In genomic region chr1:181008266-181008665, GRCm38 (mm10) we compare ENCODE assay signal across 19 mouse cellular contexts. TPM values are rescaled to one million over a fixed set of nuclear protein-coding genes. Genes with fewer than 3 reads are reported as not detected.
DNase-seq lines count a peak whose midpoint lies in the region; ATAC-seq and TF ChIP-seq lines count a peak whose summit lies in the region.
"Had no signal": no experiment of that assay in that cellular context is flagged by ENCODE, and none has a peak within 500 bp of the region (broad histone marks: within the 10 kb centered on the region; RNA-seq: fewer than 3 reads in every experiment).

No protein-coding gene starts in this region.

- H3K36me3 ChIP-seq in lung, postnatal 0 days (ENCODE audit: insufficient read depth, low read length) = no peaks in the 10 kb centered on the region
- H3K36me3 ChIP-seq in midbrain, embryonic 10.5 days = no peaks in the 10 kb centered on the region
- H3K36me3 ChIP-seq: G1E; limb, embryonic 12.5 days; neural tube, embryonic 13.5 days had no signal

- 0 out of 2 replicates have a peak, but pooled peaks cover 4% of the 10 kb centered on the region for H3K4me1 ChIP-seq in lung, postnatal 0 days (ENCODE audit: insufficient read depth, low read depth, low read length)
- H3K4me1 ChIP-seq in midbrain, embryonic 10.5 days = 0 out of 2 replicates have a peak, but pooled peaks cover 4% of the 10 kb centered on the region
- H3K4me1 ChIP-seq: limb, embryonic 12.5 days; neural tube, embryonic 13.5 days had no signal

- H3K27ac ChIP-seq in lung, postnatal 0 days (ENCODE audit: low read length) = no peak overlapping the region
- no peak overlapping the region for H3K27ac ChIP-seq in midbrain, embryonic 10.5 days (replicated peaks)
- H3K27ac ChIP-seq: limb, embryonic 12.5 days; neural tube, embryonic 13.5 days had no signal

- H3K4me3 ChIP-seq in lung, postnatal 0 days (ENCODE audit: low read depth, low read length) = no peak overlapping the region
- H3K4me3 ChIP-seq in midbrain, embryonic 10.5 days = no peak overlapping the region
- H3K4me3 ChIP-seq: limb, embryonic 12.5 days; neural tube, embryonic 13.5 days had no signal

- DNase-seq in gastrocnemius, postnatal 10 days = peak; percentile 19
- no peak for DNase-seq in gastrocnemius, postnatal 25 days
- peak; percentile 75 to 80 for DNase-seq in lung, adult 18-20 months
- no peak for DNase-seq in lung, postnatal 0 days (ENCODE audit: low spot score)
- DNase-seq in kidney, adult 8-10 months = peak; percentile 52 to 55
- DNase-seq in lung, postnatal 36 days = peak; percentile 83
- no peak for DNase-seq in midbrain, embryonic 10.5 days (ENCODE audit: low spot score)
- DNase-seq in retina, embryonic 14.5 days (ENCODE audit: low spot score) = no peak
- DNase-seq: cerebellum, postnatal 14 days; right cerebral cortex, adult 18-20 months; thymus, adult 2 months had no signal

- WGBS in lung, postnatal 0 days = 93% methylated on average over 2 of the region's 2 CpGs
- WGBS in midbrain, embryonic 10.5 days = 98% methylated on average over 2 of the region's 2 CpGs

- no peak overlapping the region for H3K9ac ChIP-seq in lung, postnatal 0 days (replicated peaks; ENCODE audit: low read depth)
- H3K9ac ChIP-seq: limb, embryonic 12.5 days; neural tube, embryonic 13.5 days had no signal

- TF ChIP-seq CTCF in lung, postnatal 0 days (IDR thresholded peaks at IDR 0.05) = no peak

- no peaks in the 10 kb centered on the region for H3K9me3 ChIP-seq in lung, postnatal 0 days (ENCODE audit: low read length)
- H3K9me3 ChIP-seq in midbrain, embryonic 10.5 days (replicated peaks) = no peaks in the 10 kb centered on the region
- H3K9me3 ChIP-seq: G1E; limb, embryonic 12.5 days; neural tube, embryonic 13.5 days had no signal

- H3K4me2 ChIP-seq in lung, postnatal 0 days (replicated peaks; ENCODE audit: low read depth, low read length) = no peak overlapping the region
- H3K4me2 ChIP-seq: limb, embryonic 12.5 days; neural tube, embryonic 13.5 days had no signal

- no peak for TF ChIP-seq EP300 in lung, postnatal 0 days (IDR thresholded peaks at IDR 0.05)

- no peaks in the 10 kb centered on the region for H3K27me3 ChIP-seq in lung, postnatal 0 days (replicated peaks; ENCODE audit: insufficient read depth, low read length)
- no peaks in the 10 kb centered on the region for H3K27me3 ChIP-seq in midbrain, embryonic 10.5 days (ENCODE audit: low read depth, poor library complexity, severe bottlenecking)
- H3K27me3 ChIP-seq: limb, embryonic 12.5 days; neural tube, embryonic 13.5 days had no signal

- ATAC-seq in lung, postnatal 0 days = no peak
- ATAC-seq: midbrain, embryonic 16.5 days had no signal

RNA-seq across cellular contexts. Expression of gene Ephx1, which starts 12.4 kb away (rescaled TPM):
- total RNA-seq in gastrocnemius, postnatal 10 days (2021) = 10 to 100 TPM; 15.8 to 17.6 TPM
- total RNA-seq in gastrocnemius, postnatal 25 days (2021) = 10 to 100 TPM; 12.0 to 15.4 TPM
- 29.4 and 35.7 TPM in 2 replicates for polyA plus RNA-seq in lung, postnatal 0 days (2015; fragmentation: Nextera tagmentation; extraction: Ambion mirVana)
- 0.86 and 0.94 TPM in 2 replicates for polyA plus RNA-seq in midbrain, embryonic 10.5 days (2016; fragmentation: Nextera tagmentation; extraction: Ambion mirVana)
- total RNA-seq: G1E had no signal
- polyA plus RNA-seq: G1E had no signal

RNA-seq across cellular contexts. Expression of gene 9130409I23Rik, which starts 42.8 kb away (rescaled TPM):
- total RNA-seq in gastrocnemius, postnatal 10 days (2021) = not detected
- total RNA-seq in gastrocnemius, postnatal 25 days (2021) = not detected
- polyA plus RNA-seq in lung, postnatal 0 days (2015; fragmentation: Nextera tagmentation; extraction: Ambion mirVana) = not detected in 2 replicates
- polyA plus RNA-seq in midbrain, embryonic 10.5 days (2016; fragmentation: Nextera tagmentation; extraction: Ambion mirVana) = not detected in 2 replicates
- total RNA-seq: layer of hippocampus, postnatal 10 days had no signal
- polyA plus RNA-seq: C2C12; embryonic facial prominence, embryonic 11.5 days; G1E; limb, embryonic 12.5 days; lung, embryonic 16.5 days; midbrain, embryonic 16.5 days; neural tube, embryonic 13.5 days had no signal

Comparison
In these comparisons a context has a peak if more than half of its experiments do, and no peak if none do; other contexts are left out.
1. DNase-seq: peak in gastrocnemius, postnatal 10 days (single experiment), lung, adult 18-20 months (2 of 2), kidney, adult 8-10 months (2 of 2) and lung, postnatal 36 days (single experiment); none in gastrocnemius, postnatal 25 days (single experiment), lung, postnatal 0 days (single experiment), midbrain, embryonic 10.5 days (single experiment) and retina, embryonic 14.5 days (single experiment).